Mouse (Mus musculus) right cerebral cortex, postnatal 36 days (tissue): ENCODE data around the gene Ccpg1.
A peak's percentile ranks its signal among the peaks of the same experiment; 100 is the strongest.

Source experiments
- DNase-seq, 2 experiments: peaks; one replicate each; pipeline ENCODE4 v3.0.0; 2022; ENCODE audit warnings: low spot score in 2 of 2, mixed read lengths in 1 of 2

The Ccpg1 gene

DNA sequence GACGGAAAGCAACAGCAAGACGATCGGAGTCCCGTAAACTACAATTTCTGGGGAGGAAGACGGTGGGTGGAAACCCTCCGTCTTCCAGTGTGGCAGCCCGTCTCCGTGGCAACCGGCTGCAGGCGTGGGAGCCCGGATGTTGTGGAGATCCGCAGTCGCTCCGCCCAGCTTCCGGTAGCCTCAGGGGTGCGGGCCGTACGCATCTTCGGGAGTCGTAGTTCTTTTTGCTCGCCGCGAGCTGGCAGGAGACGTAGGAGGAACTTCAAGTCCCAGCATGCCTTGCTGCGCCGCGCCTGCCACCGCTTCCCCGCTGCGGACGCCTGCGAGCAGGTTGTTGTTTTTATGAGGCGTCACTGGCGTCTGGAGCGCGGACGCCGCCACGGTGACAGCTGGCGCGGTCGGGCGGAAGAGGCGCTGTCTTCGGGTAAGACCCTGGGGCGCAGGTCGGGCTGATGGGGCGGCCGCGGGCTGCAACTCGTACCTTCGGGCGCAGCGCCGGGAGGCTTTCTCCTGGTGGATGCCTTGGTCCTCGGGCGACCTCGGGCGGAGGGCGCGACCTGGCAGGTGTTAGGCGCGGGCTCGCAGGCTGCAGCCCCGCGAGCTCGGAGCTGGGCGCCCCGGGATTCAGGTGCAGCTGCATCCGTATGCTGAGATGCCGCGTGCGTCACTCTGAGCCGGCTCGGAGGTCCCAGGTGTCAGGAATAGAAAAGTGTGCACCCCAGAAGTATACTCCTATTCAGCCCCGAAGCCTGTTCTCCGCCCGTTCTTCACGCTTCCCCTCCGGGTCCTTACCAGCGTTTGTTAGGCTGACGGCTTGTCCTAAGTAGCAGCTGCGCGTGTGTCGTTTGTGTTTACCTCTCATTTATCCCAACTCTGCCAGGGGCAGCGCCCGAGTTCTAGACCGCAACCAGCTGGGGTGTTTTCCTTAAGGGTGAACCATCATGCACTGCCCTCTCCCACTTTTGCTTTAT, at the start of gene Ccpg1, which contains the start of gene Ccpg1os:
TSS of gene Ccpg1 (plus strand) at position 180 of the 971 bp plus-strand sequence.
TSS of gene Ccpg1os (minus strand) at position 133 of the 971 bp plus-strand sequence.
- DNase-seq: peak; percentile 98 to 99

DNA sequence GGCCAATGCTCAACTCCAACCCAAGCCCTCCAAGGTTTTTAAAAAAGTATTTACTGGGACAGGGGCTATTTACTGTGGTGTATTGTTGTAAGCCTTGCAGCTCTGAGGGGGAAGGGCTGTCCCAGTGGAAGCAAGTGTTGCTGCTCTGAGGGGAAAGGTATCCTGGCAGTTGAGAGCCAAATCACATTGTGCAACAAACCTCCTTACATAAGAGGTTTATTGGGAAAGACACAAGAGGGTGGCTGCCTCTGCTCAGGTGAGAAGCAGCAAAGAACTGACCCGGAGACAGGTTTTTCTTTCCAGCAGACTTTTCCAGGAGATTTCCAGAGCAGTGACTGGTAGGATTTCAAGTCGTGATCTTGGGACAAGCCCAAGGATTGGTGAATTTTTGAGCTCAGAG, 48.9 kb upstream of the Ccpg1 start:
- DNase-seq: no peak

DNA sequence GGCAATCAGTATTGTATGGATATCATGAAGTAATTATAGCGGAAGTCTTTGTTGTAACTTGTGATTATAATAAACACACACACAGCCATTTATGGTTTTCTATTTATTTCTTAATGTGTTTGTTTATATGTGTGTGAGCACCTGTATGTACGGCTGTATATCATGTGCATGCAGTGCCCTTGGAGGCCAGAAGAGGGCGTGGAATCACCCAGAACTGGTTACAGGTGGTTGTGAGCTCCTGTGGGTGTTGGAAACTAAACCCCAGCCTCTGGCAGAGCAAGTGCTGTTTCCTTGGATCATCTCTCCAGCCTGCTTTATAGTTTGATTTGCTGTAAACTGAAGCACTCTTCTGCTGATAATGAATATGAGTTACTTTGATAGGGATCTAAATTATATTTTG, 41.8 kb upstream of the Ccpg1 start:
- no peak for DNase-seq

DNA sequence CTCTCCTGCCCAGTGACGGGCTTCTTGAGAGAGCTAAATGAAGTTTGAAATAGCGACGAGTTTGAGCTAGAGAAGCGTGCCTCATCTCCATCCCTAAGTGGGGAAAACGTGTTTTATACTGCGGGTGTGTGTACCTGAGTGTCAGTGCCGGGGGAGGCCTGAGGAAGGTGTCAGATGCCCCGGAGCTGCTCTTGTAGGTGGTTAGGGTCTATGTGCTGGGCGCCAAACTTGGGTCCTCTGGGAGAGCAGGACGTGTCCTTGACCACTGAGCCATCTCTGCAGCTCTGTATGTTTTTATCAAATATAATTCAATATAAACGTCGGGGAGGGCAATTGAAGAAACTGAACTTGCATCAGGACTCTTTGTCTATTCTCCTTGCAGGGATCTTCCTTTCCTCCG, 40.9 kb upstream of the Ccpg1 start:
- no peak for DNase-seq

DNA sequence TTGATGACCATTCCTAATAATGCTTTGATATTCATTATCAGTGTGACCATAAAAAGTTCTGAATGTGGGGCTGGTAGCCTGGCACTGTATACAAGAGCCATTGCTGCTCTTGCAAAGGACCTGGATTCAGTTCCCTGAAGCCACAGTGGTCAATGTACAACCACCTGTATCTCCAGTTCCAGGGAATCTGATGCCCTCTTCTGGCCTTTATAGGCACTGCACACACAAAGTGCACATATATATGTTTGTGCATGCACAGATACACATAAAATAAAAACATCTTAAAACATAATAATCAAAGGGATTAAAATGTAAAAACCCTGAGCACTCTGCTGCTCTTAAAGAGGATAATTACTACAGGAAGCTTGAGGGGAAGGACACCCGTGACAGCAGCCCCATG, 38.2 kb upstream of the Ccpg1 start:
- no peak for DNase-seq

GRCm38 (mm10) chr9:72949572-72949971, 35.7 kb upstream of the Ccpg1 start:
- DNase-seq: no peak

- no peak for DNase-seq
Measured at GRCm38 (mm10) chr9:72954746-72955145, 30.5 kb upstream of the Ccpg1 start.

GRCm38 (mm10) chr9:72955546-72955945, 29.7 kb upstream of the Ccpg1 start:
- DNase-seq: peak in 1 of 2 experiments; percentile 34

DNA sequence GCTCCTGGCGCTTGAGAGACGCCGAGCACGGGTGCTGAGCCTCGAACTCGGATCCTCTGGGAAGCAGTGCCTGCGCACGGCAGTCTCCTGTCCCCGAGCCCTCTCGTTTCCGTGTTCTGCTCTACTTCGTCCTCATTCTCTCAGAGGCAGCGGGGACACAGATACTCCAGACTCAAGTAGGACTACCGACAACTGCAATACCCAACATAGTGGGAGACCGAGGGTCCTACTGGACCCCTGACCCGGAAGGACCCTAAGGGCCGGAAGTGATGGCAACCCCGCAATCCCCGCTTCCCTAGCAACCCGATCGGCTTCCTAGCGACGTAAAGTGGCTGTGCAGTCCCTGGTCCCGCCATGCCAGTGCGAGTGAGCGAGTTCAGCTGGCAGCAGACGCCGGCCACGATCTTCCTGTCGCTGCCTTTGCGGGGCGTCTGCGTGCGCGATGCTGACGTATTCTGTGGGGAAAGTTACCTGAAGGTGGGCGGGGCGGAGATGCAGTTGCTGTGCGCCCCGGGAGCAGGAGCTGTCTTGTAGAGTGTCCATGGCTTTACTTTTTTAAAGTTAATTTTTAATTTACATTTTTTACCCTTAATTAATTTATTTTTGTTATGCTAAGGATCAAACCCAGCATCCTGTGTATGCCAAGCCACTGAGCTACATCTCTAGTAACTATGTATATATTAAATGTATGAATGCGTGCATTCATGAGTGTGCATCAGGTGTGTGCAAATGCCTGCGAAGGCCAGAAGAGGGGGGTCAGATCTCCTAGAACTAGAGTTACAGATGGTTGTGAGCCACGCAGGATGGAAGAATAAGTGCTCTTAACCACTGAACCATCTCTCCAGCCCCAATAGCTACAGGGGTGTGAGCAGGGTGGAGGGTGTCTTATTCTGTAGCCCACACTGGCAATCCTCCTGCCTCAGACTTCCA, 26.4 kb upstream of the Ccpg1 start, which contains the start of the genes Dyx1c1 and Gm44503:
TSS of gene Dyx1c1 (plus strand) at position 265 of the 930 bp plus-strand sequence.
TSS of gene Gm44503 (plus strand) at position 332 of the 930 bp plus-strand sequence.
- peak; percentile 58 to 65 for DNase-seq

GRCm38 (mm10) chr9:72961346-72961745, 23.9 kb upstream of the Ccpg1 start:
- no peak for DNase-seq

GRCm38 (mm10) chr9:72961959-72962358, 23.3 kb upstream of the Ccpg1 start:
- DNase-seq: no peak

DNA sequence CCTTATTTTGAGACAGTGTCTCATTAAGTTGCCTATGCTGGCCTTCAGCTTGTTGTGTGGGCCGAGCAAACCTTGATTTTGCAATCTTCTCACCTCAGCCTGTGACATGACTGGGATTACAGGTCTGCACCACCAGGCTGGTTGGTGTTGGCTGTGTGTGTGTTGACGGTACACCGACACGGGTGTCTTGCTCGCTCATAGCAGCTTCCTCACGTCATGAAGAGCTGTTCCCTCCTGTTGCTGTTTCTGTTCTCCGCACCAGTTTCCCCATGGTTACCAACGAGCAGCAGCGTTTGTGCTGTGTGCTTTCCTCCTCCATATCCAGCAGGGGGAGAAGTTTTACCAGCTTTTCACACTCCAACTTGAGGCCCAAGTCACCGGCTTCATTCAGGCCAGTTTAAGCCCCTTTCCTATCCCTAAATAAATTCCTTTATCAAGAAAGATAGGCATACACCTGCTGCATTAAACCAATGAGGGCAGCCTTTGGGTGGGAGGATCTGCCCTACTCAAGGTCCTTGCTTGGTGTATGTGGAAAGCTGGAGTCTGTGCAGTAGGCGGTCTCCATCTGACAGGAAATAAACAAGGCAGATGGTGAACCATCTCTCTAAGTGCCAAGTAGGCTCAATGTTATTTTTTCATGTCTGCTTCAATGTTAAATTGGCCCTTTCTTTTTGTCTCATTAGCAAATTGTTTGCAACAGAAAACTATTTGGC, 16.7 kb upstream of the Ccpg1 start:
- DNase-seq: peak; percentile 64 to 74

DNA sequence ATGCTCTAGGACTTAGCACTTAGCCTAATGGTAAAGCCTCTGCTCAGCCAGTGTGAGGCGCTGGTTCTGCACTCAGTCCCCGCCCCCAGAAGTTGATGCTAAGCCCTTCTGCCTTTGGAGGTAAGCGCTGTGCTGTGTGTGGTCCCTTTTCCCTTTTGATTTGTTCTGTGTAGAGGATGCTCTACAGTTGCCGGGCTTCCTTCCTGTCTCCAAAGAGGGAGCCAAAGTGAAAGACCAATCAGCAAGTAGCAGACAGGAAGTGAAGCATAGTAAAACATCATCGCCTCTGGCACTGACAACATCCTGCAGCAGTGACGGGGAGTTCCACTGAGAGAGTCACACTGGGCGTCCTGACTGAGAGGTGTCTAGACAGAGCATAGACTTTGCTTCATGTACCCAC, 15.4 kb upstream of the Ccpg1 start:
- DNase-seq: no peak

DNA sequence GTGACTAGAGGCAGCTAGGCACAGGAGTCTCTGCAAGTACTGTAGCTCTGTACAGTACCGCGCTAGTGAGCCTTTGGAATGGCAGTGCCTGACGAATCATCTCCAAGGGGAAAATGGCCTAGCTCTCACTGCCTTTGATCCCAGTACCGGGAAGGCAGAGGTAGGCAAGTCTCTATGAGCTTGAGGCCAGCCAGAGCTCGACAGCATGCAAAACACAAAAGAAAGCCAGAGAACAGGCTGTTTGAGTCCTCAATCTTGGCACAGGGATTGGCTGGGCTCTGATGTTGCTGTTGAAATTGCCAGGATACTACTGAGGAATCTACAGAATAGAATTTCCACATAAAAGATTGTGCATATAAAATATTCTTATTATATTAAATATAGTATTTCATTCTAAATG, 12.8 kb upstream of the Ccpg1 start:
- DNase-seq: no peak

DNA sequence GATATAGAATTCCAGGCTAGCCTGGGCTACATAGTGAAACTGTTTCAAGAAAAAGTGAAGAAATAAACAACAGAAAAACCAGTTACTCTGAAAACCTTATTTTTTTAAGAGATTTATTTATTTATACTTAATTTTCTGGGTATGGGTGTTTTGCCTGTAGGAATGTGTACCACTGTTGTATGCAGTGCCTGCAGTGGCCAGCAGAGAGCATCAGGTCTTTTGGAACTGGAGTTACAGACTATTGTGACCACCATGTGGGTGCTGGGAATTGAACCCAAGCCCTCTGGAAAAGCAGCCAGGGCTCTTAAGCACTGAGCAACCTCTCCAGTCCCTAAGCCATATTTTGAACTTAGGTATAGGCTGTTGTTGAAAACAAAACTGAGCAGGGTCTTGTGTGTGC, 12.2 kb upstream of the Ccpg1 start:
- no peak for DNase-seq

GRCm38 (mm10) chr9:72974734-72975133, 10.5 kb upstream of the Ccpg1 start:
- DNase-seq: no peak

- DNase-seq: no peak
Measured at GRCm38 (mm10) chr9:72975242-72975641, 10.0 kb upstream of the Ccpg1 start.

- no peak for DNase-seq
Measured at GRCm38 (mm10) chr9:72983066-72983465, 2.2 kb upstream of the Ccpg1 start.

GRCm38 (mm10) chr9:72987703-72988102, 2.5 kb downstream of the Ccpg1 start:
- DNase-seq: no peak

DNA sequence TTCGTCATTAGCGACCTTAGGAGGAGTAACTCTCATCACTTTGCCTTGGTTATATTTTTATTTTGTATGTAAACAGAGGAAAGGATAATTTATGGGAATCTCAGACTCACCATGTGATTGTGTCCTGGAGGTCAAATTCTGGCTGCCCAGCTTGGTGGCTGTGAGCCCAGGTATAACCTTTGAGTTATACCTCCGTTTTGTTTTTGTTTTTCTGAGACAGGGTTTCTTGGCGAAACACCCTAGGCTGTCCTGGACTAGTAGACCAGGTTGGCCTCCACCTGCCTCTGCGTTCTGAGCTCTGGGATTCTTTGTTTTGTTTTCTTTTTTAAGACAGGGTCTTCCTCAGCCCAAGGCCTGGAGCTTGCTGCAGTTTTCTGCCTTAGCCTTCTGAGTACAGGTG, 3.5 kb downstream of the Ccpg1 start:
- no peak for DNase-seq

- no peak for DNase-seq
Measured at GRCm38 (mm10) chr9:72991420-72991819, 6.2 kb downstream of the Ccpg1 start.
